Mouse (Mus musculus) lung, embryonic 15.5 days (tissue): ENCODE measurements around the gene Zyx. TPM values are rescaled to one million over a fixed set of nuclear protein-coding genes. Genes with fewer than 3 reads are reported as not detected.
A peak's percentile ranks its signal among the peaks of the same experiment; 100 is the strongest.

Source experiments
- ATAC-seq: fragments of 200-750 bp; cut with Nextera tagmentation; 2 replicates; pipeline ENCODE4 v1.8.0; 2017; ENCODE audit warnings: moderate number of reproducible peaks, borderline replicate concordance; ENCODE audit not compliant: low FRiP score, low TSS enrichment; ENCODE audit errors: extremely low read depth
- H3K27ac ChIP-seq: fragments of 300-500 bp; sonication (generic); 2 replicates; pipeline ENCODE4 v1.5.1; 2015; ENCODE audit warnings: moderate library complexity, mild to moderate bottlenecking, inconsistent platforms
- H3K27me3 ChIP-seq: fragments of 300-500 bp; sonication (generic); 2 replicates; pipeline ENCODE4 v1.6.1; 2015; ENCODE audit warnings: inconsistent platforms
- H3K36me3 ChIP-seq: fragments of 300-500 bp; sonication (generic); 2 replicates; pipeline ENCODE4 v1.6.1; 2015; ENCODE audit warnings: inconsistent platforms
- H3K4me1 ChIP-seq: fragments of 300-500 bp; sonication (generic); 2 replicates; pipeline ENCODE4 v1.6.1; 2015; ENCODE audit warnings: inconsistent platforms
- H3K4me2 ChIP-seq: fragments of 300-500 bp; sonication (generic); 2 replicates; pipeline ENCODE4 v1.6.1; 2015; ENCODE audit warnings: inconsistent platforms, mild to moderate bottlenecking, moderate library complexity
- H3K4me3 ChIP-seq: fragments of 300-500 bp; sonication (generic); 2 replicates; pipeline ENCODE4 v1.5.1; 2015; ENCODE audit warnings: mild to moderate bottlenecking, inconsistent platforms
- H3K9ac ChIP-seq: fragments of 300-500 bp; sonication (generic); 2 replicates; pipeline ENCODE4 v1.6.1; 2015; ENCODE audit warnings: inconsistent platforms
- H3K9me3 ChIP-seq: fragments of 300-500 bp; sonication (generic); 2 replicates; pipeline ENCODE4 v1.6.1; 2016; ENCODE audit warnings: inconsistent platforms
- WGBS: fragments of 180-500 bp; shearing (Covaris S2); methylation state at CpG from one replicate; pipeline ENCODE4 v1.1.7; 2015; 5-methylcytosine and 5-hydroxymethylcytosine counted together
- polyA plus RNA-seq: library from polyadenylated mRNA; unstranded; fragments of >200 nt; fragmentation: Nextera tagmentation; extraction: Ambion mirVana; gene quantifications from 2 replicates; pipeline ENCODE4 v1.2.1, GENCODE M21; 2015

Gene Zyx
- polyA plus RNA-seq, 1 experiment from 2014 or later = 167 TPM

- no peaks in the 10 kb centered on the region for H3K27me3 ChIP-seq
- H3K9ac ChIP-seq = peak overlapping the region; percentile 65
- H3K27ac ChIP-seq = peak overlapping the region; percentile 79
- peak overlapping the region; percentile 55 for H3K4me3 ChIP-seq
- H3K36me3 ChIP-seq = no peaks in the 10 kb centered on the region
- H3K9me3 ChIP-seq = no peaks in the 10 kb centered on the region
- H3K4me1 ChIP-seq = peaks cover 44% of the 10 kb centered on the region
- WGBS = 40% methylated on average over 9 of the region's 9 CpGs
- H3K4me2 ChIP-seq = peak overlapping the region; percentile 87
- no peak for ATAC-seq
Observed at GRCm38 (mm10) chr6:42372421-42372815, 23.0 kb downstream of the Zyx start.

DNA sequence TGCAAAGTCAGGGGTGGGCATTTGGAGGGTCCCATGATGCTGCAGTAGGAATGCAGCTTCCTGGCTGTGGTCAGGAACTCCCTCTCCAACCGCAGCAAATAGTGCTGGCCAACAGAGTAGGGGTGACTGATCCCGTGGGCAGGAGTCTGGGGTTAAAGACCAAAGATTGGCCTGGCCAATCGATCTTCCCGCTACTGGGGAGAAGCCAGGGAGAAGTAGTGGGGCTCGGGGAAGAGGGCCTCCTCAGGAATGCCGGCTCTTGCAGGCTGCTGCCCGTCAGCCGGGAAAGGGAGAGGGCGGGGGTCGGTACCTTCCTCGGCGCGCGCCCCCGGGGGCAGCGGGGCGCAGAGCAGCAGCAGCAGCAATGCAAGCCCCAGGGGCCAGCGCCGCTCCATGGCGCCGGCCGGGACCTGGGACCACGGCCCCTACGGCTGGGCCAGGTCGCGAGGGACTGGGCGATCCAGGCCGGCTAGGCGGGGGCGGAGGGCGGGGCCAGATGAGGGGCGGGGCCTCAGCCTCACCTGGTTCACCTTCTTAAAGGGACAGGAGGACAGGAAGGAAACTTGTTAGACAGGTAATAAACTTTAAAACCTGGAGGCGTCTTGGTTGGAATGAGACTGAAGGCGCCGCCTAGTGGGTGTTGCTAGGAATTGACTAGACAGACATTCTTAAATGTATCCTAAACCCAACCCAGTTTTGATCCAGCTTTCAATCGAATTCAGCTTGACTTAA, 23.6 kb downstream of the Zyx start, which contains the start of gene Epha1:
Gene Epha1, minus strand, starts transcription at position 453 of the 732 bp plus-strand sequence.
- Histone ChIP-seq H3K9ac (peak within 1 kb of the TSS; percentile 65), H3K27me3 (no peaks in the 10 kb centered on the region), H3K4me2 (peak within 1 kb of the TSS; percentile 87), H3K4me1 (peaks cover 44% of the 10 kb centered on the region), H3K36me3 (no peaks in the 10 kb centered on the region), H3K9me3 (no peaks in the 10 kb centered on the region), H3K4me3 (peak within 1 kb of the TSS; percentile 55), H3K27ac (peak within 1 kb of the TSS; percentile 79)
- WGBS = under 1% methylated on average over 27 of the region's 36 CpGs
- ATAC-seq = peak; percentile 60; the same call in 1 of the 2 replicates

DNA sequence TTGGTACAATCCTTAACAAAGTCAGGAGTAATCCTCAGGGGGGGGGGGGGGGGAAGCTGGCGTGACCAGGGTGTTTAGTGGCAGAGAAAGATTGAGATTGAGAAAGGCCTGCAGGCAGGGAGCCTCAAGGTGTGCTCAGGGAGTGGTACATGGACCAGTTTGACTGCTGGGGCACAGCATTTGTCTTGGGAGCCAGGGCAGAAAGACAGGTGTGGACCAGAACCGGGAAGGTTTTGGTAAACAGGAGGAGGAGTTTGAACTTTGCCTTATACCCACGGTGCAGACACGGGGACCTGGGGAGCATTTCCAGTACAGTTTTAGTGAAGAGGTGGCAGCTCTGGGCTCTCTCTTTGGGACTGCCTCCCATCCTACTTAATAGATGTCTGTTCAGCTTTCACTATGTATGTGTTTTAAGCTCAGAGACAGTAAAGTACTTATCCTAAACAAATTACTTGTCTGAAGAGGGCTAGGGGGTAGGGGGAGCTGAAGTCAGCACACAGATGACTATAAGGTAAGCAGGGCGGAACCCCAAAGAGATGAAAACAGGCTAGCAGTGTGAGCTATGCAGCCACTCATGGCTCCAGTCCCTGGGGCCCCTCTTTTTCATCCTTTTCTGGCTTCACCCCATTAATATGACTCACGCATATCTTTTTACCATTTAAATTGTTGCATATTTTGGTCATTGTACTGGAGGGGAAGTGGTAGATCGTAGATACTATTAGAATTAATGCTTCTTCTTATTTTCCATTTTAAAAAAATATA, 24.4 kb downstream of the Zyx start:
- 40% methylated on average over 7 of the region's 7 CpGs for WGBS
- Histone ChIP-seq H3K9ac (no peak overlapping the region), H3K4me2 (peak overlapping the region; percentile 87), H3K36me3 (no peaks in the 10 kb centered on the region), H3K27me3 (no peaks in the 10 kb centered on the region), H3K4me1 (peaks cover 44% of the 10 kb centered on the region), H3K9me3 (no peaks in the 10 kb centered on the region), H3K27ac (no peak overlapping the region), H3K4me3 (peak overlapping the region; percentile 55)
- ATAC-seq = no peak

GRCm38 (mm10) chr6:42374701-42375100, 25.3 kb downstream of the Zyx start:
- WGBS = 66% methylated on average over 4 of the region's 4 CpGs
- H3K4me1 ChIP-seq = peaks cover 44% of the 10 kb centered on the region
- ATAC-seq = no peak

GRCm38 (mm10) chr6:42375131-42375530, 25.7 kb downstream of the Zyx start:
- Histone ChIP-seq H3K36me3 (no peaks in the 10 kb centered on the region), H3K9ac (no peak overlapping the region), H3K4me1 (peaks cover 44% of the 10 kb centered on the region), H3K9me3 (no peaks in the 10 kb centered on the region), H3K4me3 (no peak overlapping the region), H3K4me2 (no peak overlapping the region), H3K27me3 (no peaks in the 10 kb centered on the region), H3K27ac (no peak overlapping the region)
- no peak for ATAC-seq
- WGBS = 75% methylated on average over 2 of the region's 2 CpGs

More at GRCm38 (mm10) chr6:42374701-42375100, 25.3 kb downstream of the Zyx start:
- Histone ChIP-seq H3K27me3 (no peaks in the 10 kb centered on the region), H3K9me3 (no peaks in the 10 kb centered on the region), H3K9ac (no peak overlapping the region), H3K36me3 (no peaks in the 10 kb centered on the region), H3K4me3 (no peak overlapping the region), H3K4me2 (no peak overlapping the region), H3K27ac (no peak overlapping the region)

DNA sequence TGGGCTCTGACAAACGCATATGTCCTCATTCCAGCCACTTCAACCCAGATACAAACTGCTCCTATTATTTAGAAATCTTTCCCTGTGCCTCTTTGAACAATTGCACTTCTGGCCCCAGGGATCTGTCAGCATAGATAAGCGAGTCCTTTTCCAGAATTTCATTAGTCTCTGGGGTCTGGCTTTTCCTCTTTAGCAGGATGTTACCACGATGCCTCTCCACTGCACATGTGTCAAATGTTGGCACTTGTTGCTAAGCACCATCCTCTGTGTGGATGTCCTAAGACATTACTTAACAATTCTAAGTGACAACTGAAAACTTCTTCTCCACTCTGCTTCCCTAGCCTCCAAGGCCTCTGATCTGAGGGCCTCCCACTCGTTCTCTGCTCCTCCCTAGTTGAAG, 26.6 kb downstream of the Zyx start:
- Histone ChIP-seq H3K27me3 (no peaks in the 10 kb centered on the region), H3K4me3 (no peak overlapping the region), H3K4me2 (no peak overlapping the region), H3K9me3 (no peaks in the 10 kb centered on the region), H3K4me1 (peaks cover 39% of the 10 kb centered on the region), H3K36me3 (no peaks in the 10 kb centered on the region), H3K27ac (no peak overlapping the region), H3K9ac (no peak overlapping the region)
- 20% methylated on average over 4 of the region's 4 CpGs for WGBS
- ATAC-seq = no peak

DNA sequence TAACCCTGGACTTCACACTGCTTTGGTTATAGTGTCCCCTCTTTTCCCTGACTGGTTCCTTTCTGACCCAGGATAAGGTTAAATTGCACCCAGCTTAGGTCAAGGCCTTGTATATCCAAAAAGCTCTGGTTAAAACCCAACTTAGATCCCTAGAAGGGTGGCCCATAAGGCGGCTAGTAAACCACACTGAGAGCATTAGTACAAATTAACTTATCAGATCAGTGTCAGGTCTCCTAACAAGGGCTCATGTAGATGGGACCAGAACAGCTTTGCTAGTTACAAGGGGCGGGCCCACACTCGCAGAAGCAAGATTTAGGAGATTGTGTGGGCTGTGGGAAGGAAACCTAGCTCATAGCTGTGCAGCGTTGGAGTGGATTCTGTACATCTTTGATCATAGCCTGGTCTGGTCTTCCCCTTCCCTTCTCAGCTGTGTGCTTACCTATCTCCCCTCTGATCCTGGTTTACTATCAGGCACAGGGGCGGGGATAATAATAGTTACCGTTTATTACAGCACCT, 27.1 kb downstream of the Zyx start:
- H3K4me3 ChIP-seq = no peak overlapping the region
- H3K4me1 ChIP-seq = peaks cover 39% of the 10 kb centered on the region
- no peaks in the 10 kb centered on the region for H3K27me3 ChIP-seq
- no peaks in the 10 kb centered on the region for H3K36me3 ChIP-seq
- no peak for ATAC-seq
- no peak overlapping the region for H3K4me2 ChIP-seq
- 70% methylated on average over 6 of the region's 6 CpGs for WGBS
- H3K9ac ChIP-seq = no peak overlapping the region
- H3K27ac ChIP-seq = no peak overlapping the region
- no peaks in the 10 kb centered on the region for H3K9me3 ChIP-seq

DNA sequence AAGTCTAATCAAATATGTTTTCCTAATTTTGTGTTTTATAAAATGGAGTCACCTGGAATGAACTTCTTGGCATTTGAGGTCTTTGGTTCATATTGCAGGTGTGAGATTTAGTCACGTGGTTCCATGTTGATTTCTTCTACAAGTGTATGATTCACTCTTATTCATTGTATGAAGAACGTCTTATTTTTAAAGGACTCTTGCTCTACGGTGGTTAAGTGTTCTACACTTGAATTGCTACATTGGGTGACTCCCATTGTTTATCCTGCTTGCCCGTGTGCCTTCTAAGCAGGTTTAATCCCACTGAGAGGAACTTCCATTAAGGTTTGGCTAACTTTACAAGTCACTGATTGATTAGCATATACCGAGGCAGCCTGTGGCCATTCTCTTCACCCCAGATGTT, 27.9 kb downstream of the Zyx start:
- WGBS = 65% methylated on average over 5 of the region's 5 CpGs
- Histone ChIP-seq H3K4me2 (no peak overlapping the region), H3K27ac (no peak overlapping the region), H3K9ac (no peak overlapping the region), H3K4me1 (peaks cover 38% of the 10 kb centered on the region), H3K4me3 (no peak overlapping the region), H3K9me3 (no peaks in the 10 kb centered on the region), H3K27me3 (no peaks in the 10 kb centered on the region), H3K36me3 (no peaks in the 10 kb centered on the region)
- no peak for ATAC-seq

DNA sequence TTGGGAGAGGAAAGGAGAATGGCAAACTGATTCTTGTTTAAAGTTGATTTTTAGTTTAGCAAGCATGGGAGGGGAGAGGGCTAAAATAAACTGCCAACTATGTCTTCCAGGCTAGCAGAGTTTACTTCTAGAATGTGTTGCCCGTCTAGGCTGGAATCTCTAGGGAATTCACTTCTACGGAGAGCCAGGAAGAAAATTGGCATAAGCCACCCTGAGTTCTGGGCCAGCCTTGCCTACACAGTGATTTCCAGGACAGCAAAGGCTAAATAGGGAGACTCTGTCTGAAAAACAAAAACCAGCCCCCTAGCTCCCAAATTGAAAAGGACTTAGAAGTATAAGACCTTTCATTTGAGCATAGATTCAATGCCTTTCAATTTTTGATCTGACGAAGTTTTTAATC, 30.1 kb downstream of the Zyx start:
- Histone ChIP-seq H3K27me3 (no peaks in the 10 kb centered on the region), H3K4me3 (no peak overlapping the region), H3K9ac (no peak overlapping the region), H3K9me3 (no peaks in the 10 kb centered on the region), H3K4me1 (peaks cover 29% of the 10 kb centered on the region), H3K36me3 (no peaks in the 10 kb centered on the region), H3K27ac (no peak overlapping the region), H3K4me2 (no peak overlapping the region)
- WGBS = 58% methylated on average over 3 of the region's 3 CpGs
- no peak for ATAC-seq

- H3K9ac ChIP-seq = no peak overlapping the region
- no peaks in the 10 kb centered on the region for H3K27me3 ChIP-seq
- no peak overlapping the region for H3K4me3 ChIP-seq
- no peak overlapping the region for H3K4me2 ChIP-seq
- no peak for ATAC-seq
- 24% methylated on average over 8 of the region's 8 CpGs for WGBS
- H3K4me1 ChIP-seq = peaks cover 24% of the 10 kb centered on the region
- H3K27ac ChIP-seq = no peak overlapping the region
- H3K36me3 ChIP-seq = no peaks in the 10 kb centered on the region
- no peaks in the 10 kb centered on the region for H3K9me3 ChIP-seq
Observed at GRCm38 (mm10) chr6:42380416-42381144, 31.1 kb downstream of the Zyx start.

DNA sequence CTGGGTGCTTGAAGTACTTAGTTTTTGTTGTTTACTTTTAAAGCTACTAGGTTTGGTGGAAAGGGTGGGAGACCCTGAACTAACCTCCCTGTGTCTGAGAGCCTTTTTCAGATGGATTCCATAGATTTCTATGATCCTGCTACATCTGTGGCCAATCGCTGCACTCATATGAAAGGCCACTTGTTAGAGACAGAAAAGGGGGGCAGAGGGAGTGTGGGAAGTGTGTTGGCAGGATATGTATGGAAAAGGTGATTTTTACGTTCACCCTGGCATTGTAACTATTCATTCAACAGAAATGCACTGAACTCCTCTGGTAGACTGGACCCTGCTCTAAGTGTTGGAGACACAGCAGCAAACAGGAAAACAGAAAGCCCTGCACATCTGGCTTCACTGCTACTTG, 31.8 kb downstream of the Zyx start:
- Histone ChIP-seq H3K9me3 (no peaks in the 10 kb centered on the region), H3K4me1 (peaks cover 20% of the 10 kb centered on the region), H3K27me3 (no peaks in the 10 kb centered on the region), H3K4me2 (no peak overlapping the region), H3K9ac (no peak overlapping the region), H3K4me3 (no peak overlapping the region), H3K27ac (no peak overlapping the region), H3K36me3 (no peaks in the 10 kb centered on the region)
- ATAC-seq = no peak
- WGBS = 51% methylated on average over 2 of the region's 2 CpGs
